Mouse (Mus musculus) kidney, embryonic 16.5 days (tissue): ENCODE data around the gene Zpbp2. TPM values are rescaled to one million over a fixed set of nuclear protein-coding genes. Genes with fewer than 3 reads are reported as not detected.

Experiments used
- ATAC-seq: fragments of 200-750 bp; cut with Nextera tagmentation; 2 replicates; pipeline ENCODE4 v1.8.0; 2017; ENCODE audit warnings: moderate TSS enrichment; ENCODE audit not compliant: low FRiP score, low TSS enrichment
- H3K27ac ChIP-seq: fragments of 300-500 bp; sonication (generic); 2 replicates; pipeline ENCODE4 v1.5.1; 2014; ENCODE audit warnings: low read length
- H3K27me3 ChIP-seq: fragments of 300-500 bp; sonication (generic); 2 replicates; pipeline ENCODE4 v1.6.1; 2014; ENCODE audit warnings: low read length, control low read depth, mixed read lengths; ENCODE audit not compliant: insufficient read depth
- H3K36me3 ChIP-seq: fragments of 300-500 bp; sonication (generic); 2 replicates; pipeline ENCODE4 v1.6.1; 2014; ENCODE audit warnings: low read length, control low read depth, mixed read lengths; ENCODE audit not compliant: insufficient read depth
- H3K4me1 ChIP-seq: fragments of 300-500 bp; sonication (generic); 2 replicates; pipeline ENCODE4 v1.6.1; 2014; ENCODE audit warnings: low read length, control low read depth, mixed read lengths; ENCODE audit not compliant: insufficient read depth
- H3K4me2 ChIP-seq: fragments of 300-500 bp; sonication (generic); replicated peaks from 2 replicates; pipeline ENCODE4 v1.6.1; 2014; ENCODE audit warnings: low read depth, low read length
- H3K4me3 ChIP-seq: fragments of 300-500 bp; sonication (generic); 2 replicates; pipeline ENCODE4 v1.5.1; 2014; ENCODE audit warnings: mild to moderate bottlenecking, low read length
- H3K9ac ChIP-seq: fragments of 300-500 bp; sonication (generic); replicated peaks from 2 replicates; pipeline ENCODE4 v1.6.1; 2014; ENCODE audit warnings: low read length
- H3K9me3 ChIP-seq: fragments of 300-500 bp; sonication (generic); 2 replicates; pipeline ENCODE4 v1.6.1; 2016; ENCODE audit warnings: low read length, control low read depth
- WGBS: fragments of 180-500 bp; shearing (Covaris S2); extraction: QIAGEN DNeasy Blood & Tissue Kit; methylation state at CpG from one replicate; pipeline ENCODE4 v1.1.7; 2014; 5-methylcytosine and 5-hydroxymethylcytosine counted together
- polyA plus RNA-seq: library from polyadenylated mRNA; unstranded; fragments of >200 nt; fragmentation: Nextera tagmentation; extraction: Ambion mirVana; gene quantifications from 2 replicates; pipeline ENCODE4 v1.2.1, GENCODE M21; 2015

Zpbp2 gene
- polyA plus RNA-seq, 1 experiment from 2014 or later = 0.87 TPM

DNA sequence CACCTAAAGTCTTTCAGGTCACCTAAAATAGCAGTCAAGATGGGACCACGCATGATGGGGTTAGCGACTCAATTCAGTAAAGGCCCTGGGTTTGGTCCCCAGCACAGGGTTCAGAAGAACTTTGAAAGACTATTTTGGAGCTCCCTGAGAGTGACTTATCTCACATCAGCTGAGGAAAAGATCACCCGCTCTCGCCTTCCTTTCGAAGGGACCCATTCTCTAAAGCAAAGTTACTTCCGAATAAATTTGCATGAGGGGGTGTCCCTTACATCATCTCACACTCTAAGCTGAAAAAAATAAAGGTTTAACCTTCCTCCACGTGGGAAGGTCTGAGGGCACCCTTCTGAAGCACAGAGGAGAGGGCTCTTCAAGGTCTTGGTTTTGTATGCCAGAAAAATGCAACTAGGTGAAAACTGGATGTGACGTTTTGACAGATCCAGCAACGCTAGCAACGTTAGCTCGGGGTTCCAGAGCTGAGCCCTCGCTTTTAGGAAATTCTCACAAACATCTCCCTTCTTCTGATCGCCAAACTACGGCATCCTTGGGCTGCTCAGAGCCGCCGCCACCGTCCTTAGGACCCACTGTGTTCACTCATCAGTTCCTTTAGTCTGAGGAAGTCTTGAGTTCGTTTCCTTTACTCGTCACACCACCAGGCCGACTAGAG is 454 bp upstream of the Zpbp2 start:
- no peaks in the 10 kb centered on the region for H3K9me3 ChIP-seq
- peaks cover 5% of the 10 kb centered on the region; the same call in 1 of the 2 replicates for H3K4me1 ChIP-seq
- ATAC-seq = 0 out of 2 replicates have a peak, but pooled peaks have one; percentile 4
- H3K4me3 ChIP-seq = peak overlapping the region; percentile 85
- H3K27me3 ChIP-seq = peaks cover 38% of the 10 kb centered on the region
- H3K27ac ChIP-seq = no peak overlapping the region
- 18% methylated on average over 20 of the region's 20 CpGs for WGBS
- peak overlapping the region; percentile 82 for H3K9ac ChIP-seq
- H3K4me2 ChIP-seq = peak overlapping the region; percentile 86
- no peaks in the 10 kb centered on the region for H3K36me3 ChIP-seq

DNA sequence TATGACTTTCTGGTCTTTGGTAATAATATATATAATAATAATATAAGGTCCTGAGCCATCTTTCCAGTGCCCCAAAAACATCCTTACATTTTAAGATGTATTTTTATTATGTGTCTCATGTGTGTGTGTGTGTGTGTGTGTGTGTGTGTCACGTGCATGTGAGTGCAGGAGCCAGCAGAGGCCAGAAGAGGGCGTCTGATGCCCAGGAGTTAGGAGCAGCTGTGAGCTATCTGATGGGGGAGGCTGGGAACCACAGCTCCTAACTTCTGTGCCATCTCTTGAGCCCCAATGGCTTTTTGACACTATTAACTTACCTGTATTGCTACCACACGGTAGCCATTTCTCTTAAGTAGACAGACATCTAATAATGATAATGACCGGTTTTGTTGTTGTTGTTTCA is 3.1 kb downstream of the Zpbp2 start:
- H3K4me1 ChIP-seq = peaks cover 5% of the 10 kb centered on the region; the same call in 1 of the 2 replicates
- H3K4me3 ChIP-seq = no peak overlapping the region
- H3K36me3 ChIP-seq = no peaks in the 10 kb centered on the region
- H3K4me2 ChIP-seq = no peak overlapping the region
- 89% methylated on average over 4 of the region's 4 CpGs for WGBS
- ATAC-seq = no peak
- H3K9me3 ChIP-seq = no peaks in the 10 kb centered on the region
- peaks cover 10% of the 10 kb centered on the region; the same call in 1 of the 2 replicates for H3K27me3 ChIP-seq
- no peak overlapping the region for H3K27ac ChIP-seq
- H3K9ac ChIP-seq = no peak overlapping the region

DNA sequence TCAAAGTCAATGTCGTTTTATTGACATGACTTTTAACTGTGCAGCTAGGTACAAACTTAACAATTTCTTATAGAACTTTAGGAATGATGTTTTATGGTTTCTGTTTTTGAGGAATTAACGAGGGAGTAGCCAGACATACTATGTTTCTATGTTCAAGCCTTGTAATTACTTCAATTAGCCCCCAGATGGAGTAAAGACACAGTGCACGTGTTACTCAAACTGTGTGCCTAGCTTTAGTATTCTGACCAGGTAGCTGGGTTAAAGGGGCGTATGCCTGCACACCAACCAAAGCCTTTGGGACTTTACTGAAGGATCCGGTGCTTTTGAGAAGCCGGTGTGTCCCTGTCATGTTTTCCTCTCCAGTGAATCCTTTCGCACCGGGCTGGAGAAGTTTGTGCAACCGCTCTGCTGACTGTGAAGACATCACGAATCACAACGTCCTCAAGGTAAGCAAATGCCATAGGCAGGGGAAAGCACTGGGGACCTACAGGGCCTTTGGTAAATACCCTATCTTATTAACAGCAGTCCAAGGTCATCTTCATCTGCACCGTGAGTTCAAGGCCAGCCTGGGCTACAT is 4.3 kb downstream of the Zpbp2 start:
- Histone ChIP-seq H3K9me3 (no peaks in the 10 kb centered on the region), H3K4me2 (no peak overlapping the region), H3K36me3 (no peaks in the 10 kb centered on the region), H3K27ac (no peak overlapping the region), H3K27me3 (peaks cover 3% of the 10 kb centered on the region), H3K4me1 (peaks cover 5% of the 10 kb centered on the region; the same call in 1 of the 2 replicates), H3K4me3 (no peak overlapping the region), H3K9ac (no peak overlapping the region)
- ATAC-seq = no peak
- WGBS = 66% methylated on average over 12 of the region's 12 CpGs

DNA sequence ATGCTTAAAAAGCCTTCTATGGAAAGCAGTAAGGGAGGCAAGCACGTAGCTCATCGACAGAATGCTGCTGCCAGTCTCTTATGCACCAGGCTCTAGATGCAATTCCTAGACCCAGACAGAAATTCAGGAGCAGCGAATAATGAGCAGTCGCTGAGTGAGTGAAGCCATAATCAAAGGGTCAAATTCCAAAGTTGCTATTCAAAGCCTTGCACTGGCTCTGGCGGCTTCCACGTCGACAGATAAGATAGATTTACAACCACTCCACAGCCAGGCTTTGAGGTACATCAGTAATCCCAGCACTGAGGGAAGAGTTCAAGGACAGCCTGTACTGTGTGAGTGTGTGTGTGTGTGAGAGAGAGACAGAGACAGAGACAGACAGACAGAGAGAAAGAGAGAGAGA is 10.0 kb downstream of the Zpbp2 start:
- Histone ChIP-seq H3K4me3 (no peak overlapping the region), H3K9ac (no peak overlapping the region), H3K27ac (no peak overlapping the region), H3K9me3 (no peaks in the 10 kb centered on the region), H3K4me2 (no peak overlapping the region), H3K4me1 (no peaks in the 10 kb centered on the region), H3K36me3 (no peaks in the 10 kb centered on the region), H3K27me3 (peaks cover 3% of the 10 kb centered on the region; the same call in 1 of the 2 replicates)
- no peak for ATAC-seq
- WGBS = 35% methylated on average over 7 of the region's 7 CpGs

DNA sequence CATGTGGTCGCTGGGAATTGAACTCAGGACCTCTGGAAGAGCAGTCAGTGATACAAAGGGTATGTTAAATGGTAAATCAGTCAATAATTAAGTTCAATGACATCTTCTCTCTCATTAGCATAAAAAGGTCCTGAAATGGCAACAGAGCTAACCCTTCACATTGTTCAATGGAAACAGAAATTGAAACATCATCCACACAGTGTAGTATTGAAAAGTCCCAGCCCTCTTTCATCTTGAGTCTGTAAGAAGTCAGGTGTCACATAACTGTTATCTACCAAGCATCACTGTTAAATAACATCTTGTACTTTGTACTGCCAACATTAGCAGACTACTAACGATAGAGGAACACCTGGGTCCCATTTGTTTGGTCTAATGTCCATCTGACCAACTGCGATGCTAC is 12.1 kb downstream of the Zpbp2 start:
- H3K36me3 ChIP-seq = no peaks in the 10 kb centered on the region
- H3K4me2 ChIP-seq = no peak overlapping the region
- H3K9ac ChIP-seq = no peak overlapping the region
- no peaks in the 10 kb centered on the region for H3K9me3 ChIP-seq
- no peaks in the 10 kb centered on the region for H3K4me1 ChIP-seq
- no peak overlapping the region for H3K4me3 ChIP-seq
- ATAC-seq = no peak
- WGBS = 85% methylated on average over 3 of the region's 3 CpGs
- peaks cover 3% of the 10 kb centered on the region; the same call in 1 of the 2 replicates for H3K27me3 ChIP-seq
- H3K27ac ChIP-seq = no peak overlapping the region

DNA sequence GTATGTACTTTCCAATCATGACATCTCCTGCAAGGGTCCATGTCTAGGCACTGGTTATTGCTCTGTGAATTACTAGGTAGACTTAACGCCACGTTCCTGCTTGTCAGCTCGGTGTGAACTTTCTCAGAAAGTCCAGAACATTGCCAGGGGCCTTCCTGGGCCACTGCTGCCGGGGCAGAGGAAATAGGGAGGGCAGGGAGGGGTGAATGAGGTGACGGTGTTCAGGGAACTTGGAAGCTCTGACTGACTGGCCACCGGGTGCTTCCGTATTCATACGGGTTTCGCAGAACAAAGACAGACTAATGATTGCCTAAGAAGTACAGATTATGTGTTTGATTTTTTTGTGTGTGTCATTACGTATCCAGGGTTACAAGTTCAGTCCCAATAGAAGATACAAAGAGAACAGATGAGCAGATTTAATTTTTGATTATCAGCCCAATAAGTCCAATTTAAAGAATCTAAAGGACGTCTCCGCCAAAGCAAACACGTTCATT is 13.1 kb downstream of the Zpbp2 start:
- WGBS = 44% methylated on average over 13 of the region's 13 CpGs
- Histone ChIP-seq H3K4me1 (no peaks in the 10 kb centered on the region), H3K9ac (no peak overlapping the region), H3K27me3 (peaks cover 3% of the 10 kb centered on the region; the same call in 1 of the 2 replicates), H3K36me3 (no peaks in the 10 kb centered on the region), H3K27ac (no peak overlapping the region), H3K4me2 (no peak overlapping the region), H3K4me3 (no peak overlapping the region), H3K9me3 (no peaks in the 10 kb centered on the region)
- ATAC-seq = no peak

DNA sequence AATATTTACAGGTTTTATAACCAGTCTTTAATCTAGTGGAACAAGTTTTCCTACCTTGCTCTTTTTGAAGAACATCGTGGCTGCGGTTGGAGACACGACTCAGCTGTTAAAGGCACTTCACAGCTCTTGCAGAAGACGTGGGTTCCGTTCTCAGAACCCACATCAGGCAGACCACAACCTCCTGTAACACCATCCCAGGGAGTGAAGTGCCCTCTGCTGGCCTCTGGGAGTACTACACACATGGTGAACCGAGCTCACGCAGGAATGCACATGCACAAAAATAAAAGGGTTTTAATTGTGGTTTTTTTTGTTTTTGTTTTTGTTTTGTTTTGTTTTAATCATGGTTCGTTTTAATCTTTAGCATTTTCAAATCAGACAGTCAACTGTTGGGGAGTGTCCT is 17.4 kb downstream of the Zpbp2 start:
- no peak overlapping the region for H3K9ac ChIP-seq
- no peak overlapping the region for H3K27ac ChIP-seq
- H3K4me3 ChIP-seq = no peak overlapping the region
- no peak overlapping the region for H3K4me2 ChIP-seq
- H3K4me1 ChIP-seq = no peaks in the 10 kb centered on the region
- no peaks in the 10 kb centered on the region for H3K9me3 ChIP-seq
- WGBS = 88% methylated on average over 8 of the region's 8 CpGs
- H3K27me3 ChIP-seq = no peaks in the 10 kb centered on the region
- H3K36me3 ChIP-seq = no peaks in the 10 kb centered on the region
- no peak for ATAC-seq

DNA sequence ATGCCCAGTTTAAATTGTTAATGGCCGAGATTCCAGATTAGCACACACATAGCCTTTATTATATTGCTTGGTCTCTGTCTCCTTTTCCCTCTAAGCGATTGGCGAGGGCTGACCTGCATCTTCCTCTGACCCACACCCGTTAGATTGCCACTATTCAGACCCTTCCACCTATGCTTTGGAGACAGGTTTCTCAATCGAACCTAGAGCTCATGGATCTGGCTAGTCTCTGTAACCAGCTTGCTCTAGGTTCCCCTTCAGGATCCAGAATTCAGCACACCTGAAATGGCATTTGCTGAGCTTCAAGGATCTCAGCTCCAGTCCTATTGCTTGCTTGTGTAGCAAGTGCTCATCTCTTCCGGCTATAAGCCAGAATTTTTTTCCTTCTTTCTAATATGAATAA is 18.6 kb downstream of the Zpbp2 start:
- 79% methylated on average over 6 of the region's 6 CpGs for WGBS

DNA sequence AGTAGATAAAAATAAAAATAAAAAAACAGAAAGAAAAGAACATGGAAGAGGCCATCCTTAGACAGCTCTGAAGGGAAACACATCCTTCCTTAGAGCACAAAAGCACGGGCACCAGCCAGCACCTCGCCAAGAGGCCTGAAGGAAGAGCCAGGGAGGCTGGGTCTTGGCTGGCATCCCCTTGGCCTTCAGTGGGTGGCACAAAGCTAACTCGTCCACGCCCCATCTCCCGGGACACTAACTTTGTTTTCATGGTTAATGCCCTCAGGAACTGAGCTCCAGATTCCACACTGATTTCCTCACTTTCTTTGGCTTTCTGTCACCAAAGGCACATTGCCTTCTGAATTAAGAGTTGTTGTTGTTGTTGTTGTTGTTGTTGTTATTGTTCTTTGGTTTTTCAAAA is 26.9 kb downstream of the Zpbp2 start:
- Histone ChIP-seq H3K4me2 (no peak overlapping the region), H3K4me1 (no peaks in the 10 kb centered on the region), H3K36me3 (peaks cover 9% of the 10 kb centered on the region), H3K9ac (no peak overlapping the region), H3K27me3 (no peaks in the 10 kb centered on the region), H3K9me3 (no peaks in the 10 kb centered on the region), H3K4me3 (no peak overlapping the region), H3K27ac (no peak overlapping the region)
- ATAC-seq = no peak
- 79% methylated on average over 5 of the region's 5 CpGs for WGBS

More for the DNA sequence above, 18.6 kb downstream of the Zpbp2 start:
- ATAC-seq = no peak
- no peak overlapping the region for H3K4me2 ChIP-seq
- no peaks in the 10 kb centered on the region for H3K27me3 ChIP-seq
- H3K9me3 ChIP-seq = no peaks in the 10 kb centered on the region
- H3K27ac ChIP-seq = no peak overlapping the region
- no peaks in the 10 kb centered on the region for H3K36me3 ChIP-seq
- no peak overlapping the region for H3K4me3 ChIP-seq
- H3K9ac ChIP-seq = no peak overlapping the region
- H3K4me1 ChIP-seq = no peaks in the 10 kb centered on the region
